Mouse (Mus musculus) cerebellum, adult 11 months (tissue): Measurements from ENCODE around the gene Kctd12.

ENCODE experiments used
- DNase-seq: peaks from one replicate; pipeline ENCODE4 v3.0.0; 2022

Kctd12 gene

GRCm38 (mm10) chr14:102953511-102953910 is 28.9 kb downstream of the Kctd12 start:
- no peak for DNase-seq

- no peak for DNase-seq
Measured at GRCm38 (mm10) chr14:102951974-102952373, 30.5 kb downstream of the Kctd12 start.

GRCm38 (mm10) chr14:102947796-102948195 is 34.6 kb downstream of the Kctd12 start:
- DNase-seq, result no peak

- DNase-seq, result no peak
Measured at GRCm38 (mm10) chr14:102942222-102942843, 40.1 kb downstream of the Kctd12 start.

GRCm38 (mm10) chr14:102934878-102935277 is 47.6 kb downstream of the Kctd12 start:
- no peak for DNase-seq

- no peak for DNase-seq
Measured at GRCm38 (mm10) chr14:102930933-102931332, 51.5 kb downstream of the Kctd12 start.

- DNase-seq, result no peak
Measured at GRCm38 (mm10) chr14:102929545-102929944, 52.9 kb downstream of the Kctd12 start.

- no peak for DNase-seq
Measured at GRCm38 (mm10) chr14:102927847-102928466, 54.5 kb downstream of the Kctd12 start.
